Mouse (Mus musculus): ENCODE results near the gene Krt32. TPM values are rescaled to one million over a fixed set of nuclear protein-coding genes. Genes with fewer than 3 reads are reported as not detected.

Gene Krt32
- polyA plus RNA-seq, 1 experiment from 2014 or later = not detected

DNA sequence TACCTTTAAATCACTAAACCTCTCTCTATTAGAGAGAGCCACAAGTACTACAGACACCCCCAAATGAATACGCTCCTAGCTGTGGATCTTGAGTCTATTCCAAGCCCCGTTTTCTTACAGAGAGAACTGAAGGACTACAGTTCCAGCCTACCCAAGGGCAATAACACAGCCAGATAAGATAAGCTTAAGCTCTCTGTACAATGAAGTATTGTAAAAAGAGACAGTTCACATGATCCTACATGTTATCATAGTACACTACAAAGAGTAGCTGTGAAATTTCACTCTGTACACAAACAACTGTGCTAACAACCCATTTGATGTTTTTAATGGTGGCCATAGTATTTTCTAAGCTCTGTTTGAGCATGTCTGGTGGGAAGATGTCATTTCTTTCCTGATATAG lies 40.8 kb downstream of the Krt32 start:
- 65% methylated on average over 2 of the region's 2 CpGs for WGBS (ENCODE audit: insufficient replicate concordance)
- Histone ChIP-seq H3K27me3 (no peaks in the 10 kb centered on the region), H3K9me3 (replicated peaks) (no peaks in the 10 kb centered on the region), H3K27ac (replicated peaks) (no peak overlapping the region), H3K9ac (no peak overlapping the region), H3K36me3 (replicated peaks) (no peaks in the 10 kb centered on the region), H3K4me2 (no peak overlapping the region), H3K4me3 (replicated peaks) (no peak overlapping the region), H3K4me1 (replicated peaks) (no peaks in the 10 kb centered on the region)
- no peak for ATAC-seq (ENCODE audit: insufficient read depth)

DNA sequence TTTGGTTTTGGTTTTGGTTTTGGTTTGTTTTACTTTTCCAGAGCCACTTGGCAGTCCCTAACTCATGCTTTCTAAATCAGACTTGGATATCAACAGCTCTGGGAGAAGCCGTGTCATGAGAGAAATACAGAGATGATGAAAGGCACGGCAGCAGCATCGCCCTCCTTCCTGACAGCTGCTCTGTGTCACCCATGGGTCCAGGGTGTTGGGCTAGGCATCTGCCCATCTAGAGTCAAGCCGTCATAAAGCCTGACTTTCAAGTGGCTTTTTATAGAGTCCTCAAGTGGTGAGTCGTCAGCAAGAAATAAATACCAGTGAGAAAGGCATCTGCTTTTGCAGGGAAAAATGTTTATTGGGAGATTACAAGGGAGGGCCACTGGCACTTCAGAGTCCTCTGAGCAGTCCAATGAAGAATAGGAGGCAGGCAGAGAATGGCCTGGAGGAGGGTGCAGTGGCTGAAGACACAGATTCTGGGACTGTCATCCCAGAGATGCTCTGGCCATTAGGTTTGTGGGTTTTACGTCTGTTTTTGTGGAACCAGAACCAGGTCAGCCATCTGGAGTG lies 41.6 kb downstream of the Krt32 start:
- H3K4me2 ChIP-seq = no peak overlapping the region
- H3K9ac ChIP-seq = no peak overlapping the region
- no peaks in the 10 kb centered on the region for H3K36me3 ChIP-seq (replicated peaks)
- no peak for ATAC-seq (ENCODE audit: insufficient read depth)
- H3K9me3 ChIP-seq (replicated peaks) = no peaks in the 10 kb centered on the region
- H3K4me1 ChIP-seq (replicated peaks) = no peaks in the 10 kb centered on the region
- no peak overlapping the region for H3K27ac ChIP-seq (replicated peaks)
- WGBS (ENCODE audit: insufficient replicate concordance) = 64% methylated on average over 6 of the region's 6 CpGs
- H3K4me3 ChIP-seq (replicated peaks) = no peak overlapping the region
- no peaks in the 10 kb centered on the region for H3K27me3 ChIP-seq

DNA sequence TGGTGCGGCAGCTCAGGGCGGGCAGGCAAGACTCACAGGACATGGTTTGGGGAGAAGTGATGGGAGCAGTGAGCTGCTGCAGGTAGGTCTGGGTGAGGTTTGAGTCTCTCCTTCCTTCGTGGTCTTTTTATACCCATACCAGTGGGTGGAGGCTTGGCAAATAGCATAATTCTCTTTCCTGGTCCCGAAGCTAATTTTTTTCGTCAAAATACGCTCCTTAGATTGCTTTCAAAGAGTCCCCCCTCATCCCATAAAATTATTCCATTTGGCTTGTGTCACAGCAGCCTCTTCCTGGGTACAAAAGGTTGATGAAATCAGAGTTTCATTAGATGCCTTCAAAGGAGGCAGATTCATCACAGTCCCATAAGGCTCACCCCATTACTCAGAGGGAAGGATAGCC lies 46.6 kb downstream of the Krt32 start, which contains the start of gene Krt34:
Gene Krt34 (minus strand): TSS at position 101 of the 400 bp plus-strand sequence.
- H3K9ac ChIP-seq = no peak within 1 kb of the TSS
- H3K9me3 ChIP-seq (replicated peaks) = no peaks in the 10 kb centered on the region
- H3K4me3 ChIP-seq (replicated peaks) = no peak within 1 kb of the TSS
- H3K4me2 ChIP-seq = no peak within 1 kb of the TSS
- ATAC-seq (ENCODE audit: insufficient read depth) = no peak
- no peaks in the 10 kb centered on the region for H3K36me3 ChIP-seq (replicated peaks)
- H3K27ac ChIP-seq (replicated peaks) = no peak within 1 kb of the TSS
- WGBS (ENCODE audit: insufficient replicate concordance) = 64% methylated on average over 6 of the region's 6 CpGs
- no peaks in the 10 kb centered on the region for H3K4me1 ChIP-seq (replicated peaks)
- H3K27me3 ChIP-seq = no peaks in the 10 kb centered on the region

Other genes starting within 250 kb of the Krt32 start
- gene Krtap4-16, start 236.6 kb downstream of the Krt32 start, polyA plus RNA-seq (2015; fragmentation: Nextera tagmentation; extraction: Ambion mirVana) = not detected in 2 replicates
- not detected in 2 replicates for gene Gm11568, start 230.3 kb downstream of the Krt32 start, polyA plus RNA-seq (2015; fragmentation: Nextera tagmentation; extraction: Ambion mirVana)
- not detected in 2 replicates for gene Gm11559, start 223.8 kb downstream of the Krt32 start, polyA plus RNA-seq (2015; fragmentation: Nextera tagmentation; extraction: Ambion mirVana)
- gene Krtap9-1, start 214.8 kb downstream of the Krt32 start, polyA plus RNA-seq (2015; fragmentation: Nextera tagmentation; extraction: Ambion mirVana) = not detected in 2 replicates
- not detected in 2 replicates for gene Gm11567, start 209.0 kb downstream of the Krt32 start, polyA plus RNA-seq (2015; fragmentation: Nextera tagmentation; extraction: Ambion mirVana)
- gene Krtap31-1, start 180.3 kb downstream of the Krt32 start, polyA plus RNA-seq (2015; fragmentation: Nextera tagmentation; extraction: Ambion mirVana) = not detected in 2 replicates
- not detected in 2 replicates for gene Gm11565, start 173.5 kb downstream of the Krt32 start, polyA plus RNA-seq (2015; fragmentation: Nextera tagmentation; extraction: Ambion mirVana)
- gene Krtap31-2, start 151.9 kb downstream of the Krt32 start, polyA plus RNA-seq (2015; fragmentation: Nextera tagmentation; extraction: Ambion mirVana) = not detected in 2 replicates
- not detected in 2 replicates for gene Krtap9-5, start 139.8 kb downstream of the Krt32 start, polyA plus RNA-seq (2015; fragmentation: Nextera tagmentation; extraction: Ambion mirVana)
- gene Krtap29-1, start 109.2 kb downstream of the Krt32 start, polyA plus RNA-seq (2015; fragmentation: Nextera tagmentation; extraction: Ambion mirVana) = not detected in 2 replicates
- gene Krtap16-1, start 101.6 kb downstream of the Krt32 start, polyA plus RNA-seq (2015; fragmentation: Nextera tagmentation; extraction: Ambion mirVana) = not detected in 2 replicates
- gene Krtap17-1, start 94.2 kb downstream of the Krt32 start, polyA plus RNA-seq (2015; fragmentation: Nextera tagmentation; extraction: Ambion mirVana) = not detected in 2 replicates
- not detected in 2 replicates for gene Krt33a, start 72.0 kb downstream of the Krt32 start, polyA plus RNA-seq (2015; fragmentation: Nextera tagmentation; extraction: Ambion mirVana)
- not detected in 2 replicates for gene Krt33b, start 58.4 kb downstream of the Krt32 start, polyA plus RNA-seq (2015; fragmentation: Nextera tagmentation; extraction: Ambion mirVana)
- gene Krt34, start 46.7 kb downstream of the Krt32 start, polyA plus RNA-seq (2015; fragmentation: Nextera tagmentation; extraction: Ambion mirVana) = not detected in 2 replicates
- gene Krt31, start 37.7 kb downstream of the Krt32 start, polyA plus RNA-seq (2015; fragmentation: Nextera tagmentation; extraction: Ambion mirVana) = not detected in 2 replicates
- not detected in 2 replicates for gene Krt35, start 8.0 kb upstream of the Krt32 start, polyA plus RNA-seq (2015; fragmentation: Nextera tagmentation; extraction: Ambion mirVana)
- gene Krt36, start 17.4 kb upstream of the Krt32 start, polyA plus RNA-seq (2015; fragmentation: Nextera tagmentation; extraction: Ambion mirVana) = not detected in 2 replicates
- gene Krt13, start 33.3 kb upstream of the Krt32 start, polyA plus RNA-seq (2015; fragmentation: Nextera tagmentation; extraction: Ambion mirVana) = 0.36 TPM in 1 of 2 replicates, not detected in the other
- gene Krt15, start 47.7 kb upstream of the Krt32 start, polyA plus RNA-seq (2015; fragmentation: Nextera tagmentation; extraction: Ambion mirVana) = 0.16 and 0.84 TPM in 2 replicates
- 3.6 and 4.2 TPM in 2 replicates for gene Krt19, start 60.4 kb upstream of the Krt32 start, polyA plus RNA-seq (2015; fragmentation: Nextera tagmentation; extraction: Ambion mirVana)
- not detected in 2 replicates for gene Krt9, start 105.0 kb upstream of the Krt32 start, polyA plus RNA-seq (2015; fragmentation: Nextera tagmentation; extraction: Ambion mirVana)
- 0.50 and 0.76 TPM in 2 replicates for gene Krt14, start 119.3 kb upstream of the Krt32 start, polyA plus RNA-seq (2015; fragmentation: Nextera tagmentation; extraction: Ambion mirVana)
- gene Krt16, start 160.7 kb upstream of the Krt32 start, polyA plus RNA-seq (2015; fragmentation: Nextera tagmentation; extraction: Ambion mirVana) = not detected in 2 replicates
- 0.33 and 0.40 TPM in 2 replicates for gene Krt17, start 172.8 kb upstream of the Krt32 start, polyA plus RNA-seq (2015; fragmentation: Nextera tagmentation; extraction: Ambion mirVana)
- not detected in 2 replicates for gene Krt42, start 181.6 kb upstream of the Krt32 start, polyA plus RNA-seq (2015; fragmentation: Nextera tagmentation; extraction: Ambion mirVana)
- gene Eif1, start 231.7 kb upstream of the Krt32 start, polyA plus RNA-seq (2015; fragmentation: Nextera tagmentation; extraction: Ambion mirVana) = 1,286 and 1,576 TPM in 2 replicates
- not detected in 2 replicates for gene Gast, start 246.2 kb upstream of the Krt32 start, polyA plus RNA-seq (2015; fragmentation: Nextera tagmentation; extraction: Ambion mirVana)

Data from liver, embryonic 15.5 days (tissue).